Mouse (Mus musculus): ENCODE data around the gene Akap2. TPM values are rescaled to one million over a fixed set of nuclear protein-coding genes. Genes with fewer than 3 reads are reported as not detected.

Akap2 gene
- polyA plus RNA-seq, 2 experiments: 0.76 to 1.5 TPM

GRCm38 (mm10) chr4:57901210-57901609, 183.8 kb downstream of the Akap2 start:
- WGBS (ENCODE audit: insufficient replicate concordance): 5% methylated on average over 4 of the region's 4 CpGs
- Histone ChIP-seq H3K4me1 (replicated peaks; ENCODE audit: control insufficient read depth in 2 of 2, insufficient read depth in 2 of 2, low read length in 1 of 2) (no peaks in the 10 kb centered on the region), H3K4me3 (ENCODE audit: insufficient read depth in 1 of 2, low read depth in 2 of 2, low read length in 2 of 2) (no peak overlapping the region), H3K27me3 (ENCODE audit: control insufficient read depth, insufficient read depth, low read length) (no peaks in the 10 kb centered on the region), H3K36me3 (replicated peaks; ENCODE audit: control insufficient read depth, insufficient read depth, low read depth) (no peaks in the 10 kb centered on the region), H3K9ac (replicated peaks) (no peak overlapping the region), H3K27ac (no peak overlapping the region), H3K4me2 (ENCODE audit: low read depth) (no peak overlapping the region), H3K9me3 (ENCODE audit: control insufficient read depth, low read length) (no peaks in the 10 kb centered on the region)
- no peak for DNase-seq (ENCODE audit: low read depth in 3 of 3, low spot score in 3 of 3)
- no peak for ATAC-seq (ENCODE audit: insufficient read depth)
- TF ChIP-seq CTCF (IDR thresholded peaks at IDR 0.05; ENCODE audit: low read depth) (peak; percentile 68), EP300 (IDR thresholded peaks at IDR 0.05; ENCODE audit: low read depth) (no peak)

- Histone ChIP-seq H3K36me3 (replicated peaks; ENCODE audit: control insufficient read depth, insufficient read depth, low read depth) (no peaks in the 10 kb centered on the region), H3K4me1 (replicated peaks; ENCODE audit: control insufficient read depth in 2 of 2, insufficient read depth in 2 of 2, low read length in 1 of 2) (no peaks in the 10 kb centered on the region), H3K4me2 (ENCODE audit: low read depth) (no peak overlapping the region), H3K27ac (no peak overlapping the region), H3K9ac (replicated peaks) (no peak overlapping the region), H3K9me3 (ENCODE audit: control insufficient read depth, low read length) (no peaks in the 10 kb centered on the region), H3K4me3 (ENCODE audit: insufficient read depth in 1 of 2, low read depth in 2 of 2, low read length in 2 of 2) (no peak overlapping the region), H3K27me3 (ENCODE audit: control insufficient read depth, insufficient read depth, low read length) (no peaks in the 10 kb centered on the region)
- DNase-seq (ENCODE audit: low read depth in 3 of 3, low spot score in 3 of 3) (no peak), ATAC-seq (ENCODE audit: insufficient read depth) (no peak)
- TF ChIP-seq EP300 (IDR thresholded peaks at IDR 0.05; ENCODE audit: low read depth) (no peak), CTCF (IDR thresholded peaks at IDR 0.05; ENCODE audit: low read depth) (no peak)
- WGBS (ENCODE audit: insufficient replicate concordance): 32% methylated on average over 5 of the region's 5 CpGs
Measured at GRCm38 (mm10) chr4:57902619-57903018, 185.2 kb downstream of the Akap2 start.

GRCm38 (mm10) chr4:57904211-57904610, 186.8 kb downstream of the Akap2 start:
- no peaks in the 10 kb centered on the region for H3K9me3 ChIP-seq (ENCODE audit: control insufficient read depth, low read length)
- 6% methylated on average over 5 of the region's 5 CpGs for WGBS (ENCODE audit: insufficient replicate concordance)
- peak; percentile 87 for TF ChIP-seq CTCF (IDR thresholded peaks at IDR 0.05; ENCODE audit: low read depth)
- no peak for TF ChIP-seq EP300 (IDR thresholded peaks at IDR 0.05; ENCODE audit: low read depth)
- no peaks in the 10 kb centered on the region for H3K36me3 ChIP-seq (replicated peaks; ENCODE audit: control insufficient read depth, insufficient read depth, low read depth)
- H3K27me3 ChIP-seq (ENCODE audit: control insufficient read depth, insufficient read depth, low read length): no peaks in the 10 kb centered on the region
- DNase-seq (ENCODE audit: low read depth in 3 of 3, low spot score in 3 of 3): no peak
- no peak overlapping the region for H3K4me3 ChIP-seq (ENCODE audit: insufficient read depth in 1 of 2, low read depth in 2 of 2, low read length in 2 of 2)
- H3K4me2 ChIP-seq (ENCODE audit: low read depth): no peak overlapping the region
- no peak for ATAC-seq (ENCODE audit: insufficient read depth)
- no peak overlapping the region for H3K27ac ChIP-seq
- no peak overlapping the region for H3K9ac ChIP-seq (replicated peaks)
- H3K4me1 ChIP-seq (replicated peaks; ENCODE audit: control insufficient read depth in 2 of 2, insufficient read depth in 2 of 2, low read length in 1 of 2): no peaks in the 10 kb centered on the region

GRCm38 (mm10) chr4:57904638-57905037, 187.2 kb downstream of the Akap2 start:
- no peak for ATAC-seq (ENCODE audit: insufficient read depth)
- WGBS (ENCODE audit: insufficient replicate concordance): 25% methylated on average over 9 of the region's 9 CpGs
- H3K4me1 ChIP-seq (replicated peaks; ENCODE audit: control insufficient read depth in 2 of 2, insufficient read depth in 2 of 2, low read length in 1 of 2): no peaks in the 10 kb centered on the region
- H3K4me2 ChIP-seq (ENCODE audit: low read depth): no peak overlapping the region
- H3K27me3 ChIP-seq (ENCODE audit: control insufficient read depth, insufficient read depth, low read length): no peaks in the 10 kb centered on the region
- H3K9me3 ChIP-seq (ENCODE audit: control insufficient read depth, low read length): no peaks in the 10 kb centered on the region
- H3K27ac ChIP-seq: no peak overlapping the region
- no peaks in the 10 kb centered on the region for H3K36me3 ChIP-seq (replicated peaks; ENCODE audit: control insufficient read depth, insufficient read depth, low read depth)
- TF ChIP-seq EP300 (IDR thresholded peaks at IDR 0.05; ENCODE audit: low read depth) (no peak), CTCF (IDR thresholded peaks at IDR 0.05; ENCODE audit: low read depth) (no peak)
- H3K9ac ChIP-seq (replicated peaks): no peak overlapping the region
- no peak for DNase-seq (ENCODE audit: low read depth in 3 of 3, low spot score in 3 of 3)
- H3K4me3 ChIP-seq (ENCODE audit: insufficient read depth in 1 of 2, low read depth in 2 of 2, low read length in 2 of 2): no peak overlapping the region

GRCm38 (mm10) chr4:57906708-57907107, 189.3 kb downstream of the Akap2 start:
- Histone ChIP-seq H3K4me3 (ENCODE audit: insufficient read depth in 1 of 2, low read depth in 2 of 2, low read length in 2 of 2) (no peak overlapping the region), H3K4me1 (replicated peaks; ENCODE audit: control insufficient read depth in 2 of 2, insufficient read depth in 2 of 2, low read length in 1 of 2) (no peaks in the 10 kb centered on the region), H3K4me2 (ENCODE audit: low read depth) (no peak overlapping the region), H3K27me3 (ENCODE audit: control insufficient read depth, insufficient read depth, low read length) (no peaks in the 10 kb centered on the region), H3K9ac (replicated peaks) (no peak overlapping the region), H3K9me3 (ENCODE audit: control insufficient read depth, low read length) (no peaks in the 10 kb centered on the region), H3K27ac (no peak overlapping the region), H3K36me3 (replicated peaks; ENCODE audit: control insufficient read depth, insufficient read depth, low read depth) (no peaks in the 10 kb centered on the region)
- 38% methylated on average over 2 of the region's 2 CpGs for WGBS (ENCODE audit: insufficient replicate concordance)
- ATAC-seq (ENCODE audit: insufficient read depth) (no peak), DNase-seq (ENCODE audit: low read depth in 3 of 3, low spot score in 3 of 3) (no peak)
- no peak for TF ChIP-seq CTCF (IDR thresholded peaks at IDR 0.05; ENCODE audit: low read depth)
- no peak for TF ChIP-seq EP300 (IDR thresholded peaks at IDR 0.05; ENCODE audit: low read depth)

Data from liver, embryonic 14.5 days (tissue).